Mouse (Mus musculus): Measurements from ENCODE around the gene Ttll1. TPM values are rescaled to one million over a fixed set of nuclear protein-coding genes. Genes with fewer than 3 reads are reported as not detected.
"Not testable (repeated sequence)": the region's sequence is repeated elsewhere in the genome, so short reads cannot be mapped to it uniquely, and the experiment has no call there.

Ttll1 gene
- polyA plus RNA-seq, 1 experiment from 2014 or later = 100 TPM

DNA sequence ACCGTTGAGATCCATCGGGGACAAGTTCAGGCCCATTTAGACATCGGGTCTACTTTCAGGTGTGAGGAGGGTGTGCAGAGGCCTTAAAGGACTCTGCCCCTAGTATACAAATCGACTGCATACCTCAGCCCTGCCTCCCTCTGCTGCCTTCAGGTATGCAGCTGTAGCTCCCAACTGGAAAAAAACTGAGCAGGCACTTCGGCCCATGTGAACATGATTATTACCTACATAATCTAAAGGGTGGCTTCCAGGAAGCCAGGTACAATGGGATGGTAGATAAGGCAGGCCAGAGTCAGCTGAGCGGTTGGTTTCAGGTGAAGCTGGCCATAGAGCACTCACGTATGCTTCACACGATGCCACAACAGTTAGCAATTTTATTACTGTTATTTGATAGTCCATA is 48.3 kb downstream of the Ttll1 start:
- WGBS = 93% methylated on average over 8 of the region's 8 CpGs
- not testable (repeated sequence) for H3K9me3 ChIP-seq; ATAC-seq; H3K36me3 ChIP-seq; H3K4me3 ChIP-seq (replicated peaks); H3K4me2 ChIP-seq (replicated peaks); H3K9ac ChIP-seq (replicated peaks); H3K27ac ChIP-seq; H3K27me3 ChIP-seq
- H3K4me1 ChIP-seq (replicated peaks) = peaks cover 14% of the 10 kb centered on the region

DNA sequence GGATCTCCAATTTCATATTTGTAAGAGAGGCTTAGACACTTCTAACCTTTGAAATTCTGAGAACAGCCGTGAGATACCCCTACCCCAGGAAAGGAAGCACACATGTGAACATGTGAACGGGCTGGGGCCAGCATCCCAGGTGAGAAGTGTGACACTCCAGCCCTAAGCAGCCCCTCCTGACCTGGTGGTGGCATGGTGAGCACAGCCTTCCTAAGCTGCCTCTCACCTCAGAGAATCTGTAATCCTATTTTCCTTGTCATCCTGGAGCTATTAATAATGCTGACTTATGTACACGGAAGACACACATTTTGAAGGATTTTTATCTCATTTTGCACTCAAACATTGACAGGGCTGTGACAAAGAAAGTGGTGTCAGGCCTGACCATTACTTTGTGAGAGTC is 49.8 kb downstream of the Ttll1 start:
- H3K27me3 ChIP-seq = peaks cover 7% of the 10 kb centered on the region; the same call in 1 of the 2 replicates
- no peak overlapping the region for H3K4me3 ChIP-seq (replicated peaks)
- ATAC-seq = no peak
- no peak overlapping the region for H3K27ac ChIP-seq
- H3K9me3 ChIP-seq = no peaks in the 10 kb centered on the region
- no peaks in the 10 kb centered on the region for H3K36me3 ChIP-seq
- no peak overlapping the region for H3K9ac ChIP-seq (replicated peaks)
- WGBS = 88% methylated on average over 3 of the region's 3 CpGs
- H3K4me1 ChIP-seq (replicated peaks) = peaks cover 14% of the 10 kb centered on the region
- H3K4me2 ChIP-seq (replicated peaks) = no peak overlapping the region

GRCm38 (mm10) chr15:83457541-83457940 is 53.2 kb downstream of the Ttll1 start:
- Histone ChIP-seq H3K9ac (replicated peaks) (no peak overlapping the region), H3K4me3 (replicated peaks) (no peak overlapping the region), H3K9me3 (no peaks in the 10 kb centered on the region), H3K4me2 (replicated peaks) (no peak overlapping the region), H3K27ac (no peak overlapping the region), H3K4me1 (replicated peaks) (no peaks in the 10 kb centered on the region), H3K36me3 (no peaks in the 10 kb centered on the region), H3K27me3 (no peaks in the 10 kb centered on the region)
- 100% methylated on average over 1 of the region's 1 CpGs for WGBS
- no peak for ATAC-seq

GRCm38 (mm10) chr15:83455637-83456036 is 55.1 kb downstream of the Ttll1 start:
- Histone ChIP-seq H3K4me3 (replicated peaks) (no peak overlapping the region), H3K9me3 (no peaks in the 10 kb centered on the region), H3K27me3 (no peaks in the 10 kb centered on the region), H3K36me3 (no peaks in the 10 kb centered on the region), H3K9ac (replicated peaks) (no peak overlapping the region), H3K4me2 (replicated peaks) (no peak overlapping the region), H3K4me1 (replicated peaks) (0 out of 2 replicates have a peak, but pooled peaks cover 2% of the 10 kb centered on the region), H3K27ac (no peak overlapping the region)
- ATAC-seq = no peak
- WGBS = 92% methylated on average over 5 of the region's 5 CpGs

GRCm38 (mm10) chr15:83455034-83455433 is 55.7 kb downstream of the Ttll1 start:
- no peaks in the 10 kb centered on the region for H3K36me3 ChIP-seq
- H3K9ac ChIP-seq (replicated peaks) = no peak overlapping the region
- ATAC-seq = no peak

GRCm38 (mm10) chr15:83454419-83454818 is 56.3 kb downstream of the Ttll1 start:
- Histone ChIP-seq H3K27me3 (no peaks in the 10 kb centered on the region), H3K9me3 (no peaks in the 10 kb centered on the region), H3K4me2 (replicated peaks) (no peak overlapping the region), H3K36me3 (no peaks in the 10 kb centered on the region), H3K4me1 (replicated peaks) (0 out of 2 replicates have a peak, but pooled peaks cover 2% of the 10 kb centered on the region), H3K9ac (replicated peaks) (no peak overlapping the region), H3K4me3 (replicated peaks) (no peak overlapping the region), H3K27ac (no peak overlapping the region)
- WGBS = 93% methylated on average over 7 of the region's 7 CpGs
- ATAC-seq = no peak

More at GRCm38 (mm10) chr15:83455034-83455433, 55.7 kb downstream of the Ttll1 start:
- no peak overlapping the region for H3K4me3 ChIP-seq (replicated peaks)
- WGBS = 85% methylated on average over 3 of the region's 3 CpGs
- no peaks in the 10 kb centered on the region for H3K9me3 ChIP-seq
- H3K27ac ChIP-seq = no peak overlapping the region
- no peaks in the 10 kb centered on the region for H3K27me3 ChIP-seq
- no peak overlapping the region for H3K4me2 ChIP-seq (replicated peaks)
- 0 out of 2 replicates have a peak, but pooled peaks cover 2% of the 10 kb centered on the region for H3K4me1 ChIP-seq (replicated peaks)

GRCm38 (mm10) chr15:83453879-83454278 is 56.8 kb downstream of the Ttll1 start:
- H3K36me3 ChIP-seq = no peaks in the 10 kb centered on the region
- no peak overlapping the region for H3K27ac ChIP-seq
- 0 out of 2 replicates have a peak, but pooled peaks cover 2% of the 10 kb centered on the region for H3K4me1 ChIP-seq (replicated peaks)
- H3K27me3 ChIP-seq = no peaks in the 10 kb centered on the region
- 92% methylated on average over 3 of the region's 3 CpGs for WGBS
- no peak overlapping the region for H3K4me2 ChIP-seq (replicated peaks)
- H3K9ac ChIP-seq (replicated peaks) = no peak overlapping the region
- ATAC-seq = no peak
- H3K9me3 ChIP-seq = no peaks in the 10 kb centered on the region
- no peak overlapping the region for H3K4me3 ChIP-seq (replicated peaks)

GRCm38 (mm10) chr15:83452219-83452760 is 58.4 kb downstream of the Ttll1 start:
- Histone ChIP-seq H3K9ac (replicated peaks) (no peak overlapping the region), H3K27me3 (no peaks in the 10 kb centered on the region), H3K9me3 (no peaks in the 10 kb centered on the region), H3K4me2 (replicated peaks) (no peak overlapping the region), H3K4me1 (replicated peaks) (peaks cover 12% of the 10 kb centered on the region; the same call in 1 of the 2 replicates), H3K4me3 (replicated peaks) (no peak overlapping the region), H3K36me3 (no peaks in the 10 kb centered on the region), H3K27ac (no peak overlapping the region)
- WGBS = 87% methylated on average over 7 of the region's 7 CpGs
- ATAC-seq = no peak

- no peak overlapping the region for H3K27ac ChIP-seq
- no peaks in the 10 kb centered on the region for H3K9me3 ChIP-seq
- H3K4me1 ChIP-seq (replicated peaks) = peaks cover 12% of the 10 kb centered on the region; the same call in 1 of the 2 replicates
- H3K4me3 ChIP-seq (replicated peaks) = no peak overlapping the region
- H3K27me3 ChIP-seq = no peaks in the 10 kb centered on the region
- H3K9ac ChIP-seq (replicated peaks) = no peak overlapping the region
- WGBS = 75% methylated on average over 7 of the region's 7 CpGs
- H3K4me2 ChIP-seq (replicated peaks) = no peak overlapping the region
- no peak for ATAC-seq
- H3K36me3 ChIP-seq = no peaks in the 10 kb centered on the region
Measured at GRCm38 (mm10) chr15:83451621-83452210, 59.0 kb downstream of the Ttll1 start.

DNA sequence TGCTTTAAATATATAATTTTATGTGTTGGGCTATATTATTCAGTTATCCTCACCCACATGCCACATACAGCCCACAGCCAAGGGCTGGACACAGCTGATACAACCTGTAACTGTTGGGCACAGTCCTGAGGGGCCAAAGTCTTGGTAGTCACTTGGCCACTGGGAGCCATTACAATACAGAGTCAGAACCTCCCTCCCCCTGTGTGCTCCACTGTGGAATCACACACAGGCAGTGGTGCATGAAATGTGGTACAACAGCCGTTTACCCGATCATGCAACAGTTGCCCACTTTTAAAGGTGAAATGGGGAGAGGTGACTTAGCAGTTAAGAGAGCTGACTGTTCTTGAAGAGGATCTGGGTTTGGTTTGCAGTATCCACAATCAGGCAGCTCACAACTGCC is 60.7 kb downstream of the Ttll1 start:
- Histone ChIP-seq H3K9me3 (no peaks in the 10 kb centered on the region), H3K27ac (no peak overlapping the region), H3K9ac (replicated peaks) (no peak overlapping the region), H3K36me3 (no peaks in the 10 kb centered on the region), H3K27me3 (no peaks in the 10 kb centered on the region), H3K4me3 (replicated peaks) (no peak overlapping the region), H3K4me1 (replicated peaks) (peaks cover 19% of the 10 kb centered on the region), H3K4me2 (replicated peaks) (no peak overlapping the region)
- no peak for ATAC-seq
- 87% methylated on average over 2 of the region's 2 CpGs for WGBS

- H3K27ac ChIP-seq = no peak overlapping the region
- peaks cover 19% of the 10 kb centered on the region for H3K4me1 ChIP-seq (replicated peaks)
- 84% methylated on average over 5 of the region's 5 CpGs for WGBS
- no peaks in the 10 kb centered on the region for H3K27me3 ChIP-seq
- no peak for ATAC-seq
- no peak overlapping the region for H3K9ac ChIP-seq (replicated peaks)
- no peaks in the 10 kb centered on the region for H3K36me3 ChIP-seq
- H3K4me2 ChIP-seq (replicated peaks) = no peak overlapping the region
- H3K4me3 ChIP-seq (replicated peaks) = no peak overlapping the region
- H3K9me3 ChIP-seq = no peaks in the 10 kb centered on the region
Measured at GRCm38 (mm10) chr15:83448646-83449045, 62.0 kb downstream of the Ttll1 start.

DNA sequence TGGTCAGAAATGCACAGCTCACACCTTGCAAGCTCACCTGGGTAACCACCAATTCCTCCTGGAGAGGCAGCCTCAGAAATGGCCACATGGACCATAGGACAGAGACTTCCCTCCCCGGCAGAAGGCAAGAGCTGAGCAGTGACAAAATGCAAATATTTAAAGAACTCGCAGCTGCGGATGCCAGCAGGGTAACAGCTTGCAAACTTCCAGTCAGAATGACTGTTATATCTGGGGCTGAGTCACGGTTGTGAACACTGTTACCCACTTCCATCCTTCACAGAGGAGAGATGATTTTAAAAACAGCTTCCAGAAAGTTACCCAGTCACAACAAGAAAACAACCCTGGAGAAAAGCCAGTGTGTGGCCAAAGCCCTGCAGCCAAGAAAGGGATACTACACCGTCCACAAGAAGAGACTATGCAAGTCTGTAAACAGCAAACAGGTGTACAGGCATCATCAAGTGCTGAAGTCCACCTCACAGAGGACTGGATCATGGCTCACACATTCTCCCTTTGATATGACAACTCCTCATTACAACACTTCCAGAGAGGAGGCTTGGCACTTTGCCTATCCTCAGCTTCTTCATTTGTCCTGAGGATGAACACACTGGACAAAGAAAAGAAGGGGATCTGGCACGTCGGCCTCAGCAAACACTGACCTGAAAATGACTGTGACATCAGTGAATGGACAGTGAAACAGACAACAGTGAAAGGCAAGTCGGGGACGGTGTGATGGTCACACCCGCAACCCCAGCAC is 62.7 kb downstream of the Ttll1 start:
- WGBS = 65% methylated on average over 10 of the region's 10 CpGs
- no peaks in the 10 kb centered on the region for H3K9me3 ChIP-seq
- H3K4me2 ChIP-seq (replicated peaks) = no peak overlapping the region
- peaks cover 19% of the 10 kb centered on the region for H3K4me1 ChIP-seq (replicated peaks)
- no peak overlapping the region for H3K4me3 ChIP-seq (replicated peaks)
- no peaks in the 10 kb centered on the region for H3K36me3 ChIP-seq
- no peak for ATAC-seq
- H3K27me3 ChIP-seq = no peaks in the 10 kb centered on the region
- H3K9ac ChIP-seq (replicated peaks) = no peak overlapping the region
- no peak overlapping the region for H3K27ac ChIP-seq
